Mouse (Mus musculus): Measurements from ENCODE around the gene Tex26. TPM values are rescaled to one million over a fixed set of nuclear protein-coding genes. Genes with fewer than 3 reads are reported as not detected.

Gene Tex26
- total RNA-seq, 2 experiments from 2014 or later, result not detected

DNA sequence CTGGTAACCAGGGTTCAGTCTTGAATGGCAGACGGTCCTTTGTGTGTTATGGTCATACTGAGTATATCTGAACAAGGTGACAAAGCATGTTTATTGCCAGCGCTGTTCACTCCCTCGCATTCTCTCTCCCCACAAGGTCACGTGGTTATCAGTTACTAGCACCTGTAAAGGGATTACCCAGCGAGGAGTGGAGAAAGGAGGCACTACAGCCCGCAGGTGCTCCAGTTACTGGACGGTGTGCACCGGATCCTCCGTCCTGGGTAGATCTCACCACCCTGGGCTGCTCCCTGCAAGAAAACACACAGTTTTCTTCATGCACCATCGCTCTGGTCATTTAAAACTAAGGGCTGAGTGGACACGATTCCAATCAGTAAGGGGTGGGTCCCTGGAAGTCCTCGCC is 44.8 kb downstream of the Tex26 start:
- DNase-seq, result no peak
- intact Hi-C loops (cut with DNase I), result no loop called here

DNA sequence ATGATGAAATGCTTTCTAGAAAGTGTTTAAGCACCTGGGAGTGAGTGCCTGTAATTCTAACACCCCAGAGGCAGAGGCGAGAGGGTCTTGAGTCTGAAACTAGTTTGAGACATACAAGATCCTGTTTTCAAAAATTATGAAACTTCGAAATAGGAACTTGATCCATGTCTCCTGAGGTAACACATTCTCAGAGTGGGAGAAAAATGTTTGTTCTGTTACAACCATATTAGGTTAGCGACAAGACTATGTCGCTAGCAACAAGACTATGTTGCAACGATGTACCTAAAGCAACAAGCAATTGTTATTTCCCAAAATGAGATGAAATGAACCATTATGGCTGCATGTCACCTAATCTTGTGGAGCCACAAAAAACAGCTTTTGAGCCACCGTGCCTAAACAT is 46.0 kb downstream of the Tex26 start:
- intact Hi-C loops (cut with DNase I), result no loop called here
- no peak for DNase-seq

DNA sequence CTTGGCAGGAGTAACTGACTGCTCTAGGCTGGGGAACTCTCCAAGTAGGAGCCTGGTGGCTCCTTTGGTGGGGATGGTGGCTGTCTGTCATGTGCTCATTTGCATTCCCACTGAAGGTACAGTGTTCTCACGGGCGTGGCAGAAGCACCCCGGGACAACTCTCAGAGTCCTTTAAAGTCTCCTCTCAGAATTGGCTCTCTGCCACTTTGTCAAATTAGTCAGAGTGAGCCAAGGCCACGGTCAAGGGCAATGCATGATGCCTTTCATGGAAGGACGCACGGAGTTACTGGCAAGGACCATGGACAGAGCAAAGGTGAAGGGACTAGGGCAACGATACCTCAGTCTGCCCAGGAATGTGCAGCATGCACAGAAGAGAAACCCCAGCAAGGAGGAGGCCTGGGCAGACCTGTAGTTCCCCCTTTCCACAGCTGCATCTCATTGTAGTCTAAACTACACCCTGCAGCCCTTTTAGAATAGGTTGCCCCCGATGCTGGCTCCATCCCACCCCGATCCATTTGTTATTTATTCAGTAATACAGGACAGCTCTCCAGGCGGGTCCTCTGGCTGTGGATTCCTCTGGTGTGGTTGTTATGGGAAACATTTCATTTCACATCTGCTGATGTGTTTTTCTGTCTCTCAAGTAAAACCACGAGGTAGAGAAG is 49.0 kb downstream of the Tex26 start:
- DNase-seq, result peak in 1 of 2 experiments; percentile 20
- intact Hi-C loops (cut with DNase I), result no loop called here

- intact Hi-C loops (cut with DNase I), result no loop called here
- no peak for DNase-seq
Observed at GRCm38 (mm10) chr5:149489136-149489535, 49.7 kb downstream of the Tex26 start.

- DNase-seq, result no peak
Observed at GRCm38 (mm10) chr5:149490275-149490674, 50.8 kb downstream of the Tex26 start.

GRCm38 (mm10) chr5:149495655-149496054 is 56.2 kb downstream of the Tex26 start:
- no peak for DNase-seq
- intact Hi-C loops (cut with DNase I), result no loop called here

More at GRCm38 (mm10) chr5:149490275-149490674, 50.8 kb downstream of the Tex26 start:
- intact Hi-C loops (cut with DNase I), result no loop called here

DNA sequence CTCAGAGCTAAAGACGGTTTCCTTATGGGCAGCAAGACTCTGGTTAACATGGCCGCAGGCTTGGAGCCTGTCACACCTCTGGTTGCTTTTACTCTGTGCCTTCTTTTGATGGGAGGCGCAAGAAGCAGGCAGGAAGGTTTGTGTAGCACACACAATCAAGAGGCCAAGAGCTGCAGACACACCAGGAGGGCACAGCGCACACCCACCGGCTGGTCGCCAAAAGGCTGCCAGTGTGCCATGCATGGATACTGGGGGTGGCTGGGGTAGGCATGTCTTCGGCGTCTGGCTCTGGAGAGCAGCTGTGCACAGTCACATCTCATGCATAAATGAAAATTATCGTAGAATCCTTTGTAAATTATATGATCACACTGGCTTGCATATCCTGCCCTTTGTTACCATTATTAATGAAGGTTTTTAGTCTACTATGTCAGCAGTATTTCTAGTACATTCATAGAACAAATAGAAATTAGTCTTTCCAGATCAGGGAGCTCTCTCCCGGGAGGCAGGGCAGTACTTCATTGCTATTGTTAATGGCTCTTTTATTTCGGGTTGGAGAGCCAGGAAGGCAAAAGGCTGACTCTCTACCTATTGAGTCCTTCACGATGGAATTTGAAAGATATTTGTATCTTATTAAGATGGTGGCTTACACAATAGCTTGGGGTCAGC is 57.1 kb downstream of the Tex26 start:
- intact Hi-C loops (cut with DNase I), result no loop called here
- no peak for DNase-seq

- no peak for DNase-seq
- intact Hi-C loops (cut with DNase I), result no loop called here
Observed at GRCm38 (mm10) chr5:149499936-149500335, 60.5 kb downstream of the Tex26 start.

DNA sequence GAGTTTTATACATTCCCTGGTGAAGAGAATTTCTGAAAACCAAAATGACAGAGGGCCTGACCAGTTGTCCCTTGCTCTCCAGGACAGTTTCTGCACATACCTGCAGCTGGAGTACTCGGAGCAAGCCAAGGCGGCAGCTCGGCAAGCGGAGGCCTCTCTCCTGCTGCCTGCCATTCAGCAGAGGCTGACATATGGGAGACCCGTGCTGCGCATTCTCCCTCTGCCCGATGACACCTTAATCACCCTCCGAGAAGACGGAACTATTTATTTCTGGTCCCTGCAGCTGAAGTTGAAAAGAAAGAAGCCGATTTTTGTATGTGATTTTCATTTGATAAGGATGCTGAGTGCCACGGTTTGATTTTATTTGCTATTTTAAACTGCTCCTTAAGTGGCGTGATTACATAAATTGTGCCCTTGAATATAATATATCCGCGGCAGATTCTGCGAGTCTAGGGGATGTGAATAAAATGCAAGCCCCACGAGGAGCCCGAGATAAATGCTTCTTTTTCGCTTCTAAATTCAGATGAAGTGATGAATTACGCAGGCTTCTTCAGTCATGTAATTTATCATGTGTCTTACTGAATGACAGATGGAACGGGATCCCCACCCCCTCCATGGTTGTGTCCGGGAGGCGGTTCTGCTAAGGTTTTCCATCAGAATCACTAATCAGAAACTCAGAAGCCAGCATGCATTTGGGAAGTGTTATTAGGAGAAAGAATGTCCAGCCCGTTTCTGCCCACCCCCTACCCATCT is 64.1 kb downstream of the Tex26 start:
- no peak for DNase-seq
- intact Hi-C loops (cut with DNase I), result no loop called here

DNA sequence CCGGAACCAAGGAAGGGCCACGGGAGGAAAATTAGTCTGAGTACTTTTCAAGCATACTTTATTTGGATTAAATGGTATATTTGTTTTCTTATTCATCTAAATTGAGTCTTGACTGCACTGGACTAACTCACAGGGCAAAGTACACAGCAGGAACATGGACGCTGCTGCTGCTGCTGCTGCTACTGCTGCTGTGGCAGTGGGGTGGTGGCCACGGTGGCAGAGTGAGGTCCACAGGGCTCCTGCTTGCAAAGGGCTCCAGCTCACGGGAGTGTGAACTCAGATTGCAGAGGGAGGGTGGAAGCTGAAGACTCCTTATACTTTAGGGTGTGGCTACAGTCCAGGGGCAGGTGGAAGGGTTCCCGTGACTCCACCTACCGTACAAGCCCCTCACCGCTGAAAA is 65.5 kb downstream of the Tex26 start:
- intact Hi-C loops (cut with DNase I), result no loop called here
- no peak for DNase-seq

- no peak for DNase-seq
- intact Hi-C loops (cut with DNase I), result no loop called here
Observed at GRCm38 (mm10) chr5:149506033-149506432, 66.6 kb downstream of the Tex26 start.

- DNase-seq, result no peak
- intact Hi-C loops (cut with DNase I), result no loop called here
Observed at GRCm38 (mm10) chr5:149508094-149509029, 68.9 kb downstream of the Tex26 start.

DNA sequence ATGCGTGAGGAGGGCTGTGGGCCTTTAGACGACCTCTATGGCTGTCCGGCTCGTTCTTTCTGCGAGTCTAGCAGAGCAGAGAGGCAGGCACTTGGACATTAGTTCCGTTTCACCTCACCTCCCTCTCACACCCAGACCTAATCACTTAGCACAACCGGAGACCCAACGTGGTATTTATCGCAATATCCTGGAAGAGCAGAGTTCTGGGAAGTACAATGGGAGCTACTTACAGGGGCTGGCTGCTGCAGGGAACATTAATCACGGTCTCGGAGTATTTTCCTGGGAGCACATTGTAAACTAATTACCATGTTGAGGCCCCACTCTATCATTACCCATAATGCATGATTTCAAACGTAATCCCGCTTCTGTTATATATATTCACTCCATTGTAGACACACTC is 70.9 kb downstream of the Tex26 start:
- DNase-seq, result no peak
- intact Hi-C loops (cut with DNase I), result no loop called here

DNA sequence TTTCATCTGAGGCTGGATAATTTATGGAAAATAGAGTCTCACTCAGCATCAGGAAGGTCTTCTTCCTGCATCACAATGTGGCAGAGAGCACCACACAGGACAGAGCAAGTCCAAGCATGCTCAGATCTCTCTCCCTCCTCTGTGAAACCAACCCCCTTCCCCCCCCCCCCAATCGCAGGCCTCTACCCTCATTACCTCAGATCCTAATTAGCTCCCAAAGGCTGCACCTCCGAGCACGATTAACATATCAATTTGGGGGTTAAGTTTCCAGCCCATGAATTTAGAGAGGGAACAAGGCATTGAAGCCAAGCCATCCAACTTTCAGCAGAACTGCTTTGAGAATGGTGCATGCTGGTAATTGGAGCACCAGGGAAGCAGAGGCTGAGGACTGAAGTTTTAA is 73.2 kb downstream of the Tex26 start:
- intact Hi-C loops (cut with DNase I), result no loop called here
- no peak for DNase-seq

DNA sequence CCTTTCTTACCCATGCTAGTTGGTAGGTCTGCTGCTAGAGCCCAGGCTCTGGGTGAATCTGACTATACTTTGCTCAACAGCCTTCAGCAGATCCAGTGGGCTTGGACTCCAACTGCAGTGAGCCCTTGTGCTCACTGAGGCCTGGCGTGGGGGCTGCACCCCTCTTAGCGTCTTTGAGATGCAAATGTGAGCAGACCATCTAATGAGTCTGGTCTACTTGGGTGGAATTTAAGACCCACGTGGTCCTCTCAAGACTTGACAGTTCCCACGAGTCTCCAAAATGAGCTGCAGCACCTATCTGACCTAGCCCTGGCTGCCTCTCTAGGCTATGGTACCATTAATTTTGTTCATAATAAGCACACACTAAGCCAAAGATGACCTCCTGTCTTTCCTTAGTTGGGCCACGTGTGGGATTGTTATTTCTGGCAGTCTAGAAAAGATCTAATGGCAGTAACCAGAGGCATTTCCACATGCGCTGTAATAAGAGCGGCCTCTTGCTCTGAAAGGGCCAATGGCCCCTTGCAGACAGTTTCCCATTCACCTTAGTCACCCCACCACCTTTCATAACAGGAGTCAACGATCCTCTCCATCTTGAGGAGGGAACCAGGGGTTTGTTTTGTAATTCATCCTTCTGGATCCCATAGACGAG is 74.1 kb downstream of the Tex26 start:
- intact Hi-C loops (cut with DNase I), result no loop called here
- DNase-seq, result no peak

GRCm38 (mm10) chr5:149514087-149514671 is 74.7 kb downstream of the Tex26 start:
- DNase-seq, result peak; percentile 47 to 67
- intact Hi-C loops (cut with DNase I), result no loop called here

DNA sequence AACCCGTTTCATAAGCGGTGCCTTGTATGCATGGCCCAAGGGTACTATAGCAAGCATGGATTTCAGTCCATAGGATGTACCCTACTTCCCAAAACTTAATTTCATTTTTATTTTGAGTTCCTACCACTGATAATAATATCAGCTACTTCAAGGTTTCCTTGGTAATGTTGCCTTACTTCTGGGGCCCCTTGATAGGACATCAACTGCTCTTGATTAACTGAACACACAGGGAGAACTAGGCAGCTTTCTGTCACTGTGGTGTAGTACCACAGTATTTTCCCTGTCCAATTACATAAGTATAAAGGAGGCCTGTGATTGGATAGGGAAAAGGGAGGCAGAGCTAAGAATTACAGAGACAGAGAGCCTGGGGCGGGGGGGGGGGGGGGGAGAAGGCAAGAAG is 75.4 kb downstream of the Tex26 start:
- intact Hi-C loops (cut with DNase I), result no loop called here
- no peak for DNase-seq

DNA sequence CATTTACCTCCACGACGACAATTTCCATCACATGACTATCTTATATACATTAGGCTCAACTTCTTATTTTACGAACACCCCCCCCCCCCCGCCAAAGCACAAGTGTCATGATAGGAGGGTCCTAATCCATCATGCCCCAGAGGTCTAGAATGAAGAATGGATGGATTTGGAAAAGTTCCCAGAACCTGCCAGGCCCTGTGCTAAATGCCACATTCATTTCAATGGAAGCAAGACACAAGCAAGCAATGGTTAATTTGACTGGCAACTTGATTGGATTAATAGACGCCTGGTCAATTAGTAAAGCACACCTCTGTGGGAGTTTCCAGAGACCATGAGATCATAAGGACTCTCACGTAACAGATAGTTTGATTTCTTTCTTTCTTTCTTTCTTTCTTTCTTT is 77.7 kb downstream of the Tex26 start:
- no peak for DNase-seq
- intact Hi-C loops (cut with DNase I), result no loop called here
